Mouse (Mus musculus) liver, embryonic 12.5 days (tissue): ENCODE data around the gene Sgms2. TPM values are rescaled to one million over a fixed set of nuclear protein-coding genes. Genes with fewer than 3 reads are reported as not detected.

Source experiments
- polyA plus RNA-seq: library from polyadenylated mRNA; unstranded; fragments of >200 nt; fragmentation: Nextera tagmentation; extraction: Ambion mirVana; gene quantifications from 2 replicates; pipeline ENCODE4 v1.2.1, GENCODE M21; 2016

The Sgms2 gene
- polyA plus RNA-seq, 1 experiment from 2014 or later: 2.0 TPM

Other genes with a start within 250 kb of the Sgms2 start
- gene Hadh, start 219.3 kb downstream of the Sgms2 start, polyA plus RNA-seq: 72.7 and 74.3 TPM in 2 replicates
- 0.29 and 0.67 TPM in 2 replicates for gene Cyp2u1, start 188.2 kb downstream of the Sgms2 start, polyA plus RNA-seq
- 14.4 and 15.1 TPM in 2 replicates for gene Papss1, start 73.4 kb upstream of the Sgms2 start, polyA plus RNA-seq